Mouse (Mus musculus): ENCODE measurements around the gene Yeats4. TPM values are rescaled to one million over a fixed set of nuclear protein-coding genes. Genes with fewer than 3 reads are reported as not detected.

Yeats4 gene
- total and polyA plus RNA-seq, 3 experiments, result 50.3 to 133 (median 110) TPM

- H3K36me3 ChIP-seq (replicated peaks in 1 of 2; ENCODE audit: control insufficient read depth in 1 of 2, insufficient read depth in 1 of 2, low read length in 1 of 2), result peaks cover 15 to 22% of the 10 kb centered on the region in 2 experiments
- H3K27me3 ChIP-seq (replicated peaks), result no peaks in the 10 kb centered on the region
- H3K4me2 ChIP-seq (ENCODE audit: insufficient read depth, low read depth, poor library complexity, severe bottlenecking), result no peak overlapping the region
- no peak for DNase-seq (ENCODE audit: extremely low read depth)
- no peak overlapping the region for H3K9ac ChIP-seq (ENCODE audit: insufficient read depth, low read depth)
- peaks cover 4 to 19% of the 10 kb centered on the region in 2 experiments; a peak in 3 of 4 replicates for H3K4me1 ChIP-seq (ENCODE audit: control insufficient read depth in 1 of 2, insufficient read depth in 2 of 2)
- no peak for TF ChIP-seq ZC3H11A (IDR thresholded peaks at IDR 0.05; ENCODE audit: low read depth, low read length)
- no peak for TF ChIP-seq USF1 (IDR thresholded peaks at IDR 0.05; ENCODE audit: low read depth, low read length)
- dilution Hi-C loops (cut with MboI; ENCODE audit: extremely low pct_ligation_motif_present, extremely low pct_unique_long_range_greater_than_20kb, low sequenced_read_pairs), result no loop called here
- peaks cover 20% of the 10 kb centered on the region for H3K79me2 ChIP-seq (replicated peaks; ENCODE audit: control insufficient read depth, extremely low read depth, insufficient read depth, poor library complexity, severe bottlenecking)
- no peak overlapping the region for H3K27ac ChIP-seq (ENCODE audit: insufficient read depth, low read depth)
- in situ Hi-C loops (cut with MboI; ENCODE audit: low pct_ligation_motif_present, low pct_unique_long_range_greater_than_20kb, low sequenced_read_pairs), result no loop called here
- no peaks in the 10 kb centered on the region for H3K9me3 ChIP-seq (replicated peaks; ENCODE audit: low read length)
- H3K4me3 ChIP-seq (replicated peaks in 1 of 3; ENCODE audit: low read depth in 2 of 3, low read length in 2 of 3, poor library complexity in 1 of 3), result no peak overlapping the region
Observed at GRCm38 (mm10) chr10:117226002-117226401, 1.7 kb upstream of the Yeats4 start.

- H3K9ac ChIP-seq (ENCODE audit: insufficient read depth, low read depth), result peak overlapping the region; percentile 80
- H3K79me2 ChIP-seq (replicated peaks; ENCODE audit: control insufficient read depth, extremely low read depth, insufficient read depth, poor library complexity, severe bottlenecking), result peaks cover 20% of the 10 kb centered on the region
- no peaks in the 10 kb centered on the region for H3K9me3 ChIP-seq (replicated peaks; ENCODE audit: low read length)
- DNase-seq (ENCODE audit: extremely low read depth), result peak; percentile 46
- H3K4me1 ChIP-seq (ENCODE audit: control insufficient read depth in 1 of 2, insufficient read depth in 2 of 2), result peaks cover 4 to 19% of the 10 kb centered on the region in 2 experiments; a peak in 3 of 4 replicates
- no peak overlapping the region for H3K27ac ChIP-seq (ENCODE audit: insufficient read depth, low read depth)
- peak overlapping the region; percentile 75 to 97 (median 78) for H3K4me3 ChIP-seq (replicated peaks in 1 of 3; ENCODE audit: low read depth in 2 of 3, low read length in 2 of 3, poor library complexity in 1 of 3)
- TF ChIP-seq RAD21 (IDR thresholded peaks at IDR 0.05; ENCODE audit: low read depth, low read length), result peak; percentile 47
- peak in 1 of 2 experiments; percentile 63; a peak in 2 of 4 replicates for TF ChIP-seq CTCF (conservative IDR thresholded peaks at IDR 0.05 in 1 of 2, IDR thresholded peaks at IDR 0.05 in 1 of 2; ENCODE audit: low read depth in 2 of 2, low read length in 2 of 2)
- peak; percentile 53 for TF ChIP-seq SMC3 (IDR thresholded peaks at IDR 0.05; ENCODE audit: low read depth, low read length)
- TF ChIP-seq IRF4 (IDR thresholded peaks at IDR 0.05; ENCODE audit: low read depth, low read length), result no peak
- no peak for TF ChIP-seq ELF1 (IDR thresholded peaks at IDR 0.05; ENCODE audit: low read depth, low read length)
- peaks cover 23 to 31% of the 10 kb centered on the region in 2 experiments for H3K36me3 ChIP-seq (replicated peaks in 1 of 2; ENCODE audit: control insufficient read depth in 1 of 2, insufficient read depth in 1 of 2, low read length in 1 of 2)
- no peaks in the 10 kb centered on the region for H3K27me3 ChIP-seq (replicated peaks)
- peak overlapping the region; percentile 41; the same call in 1 of the 2 replicates for H3K4me2 ChIP-seq (ENCODE audit: insufficient read depth, low read depth, poor library complexity, severe bottlenecking)
- dilution Hi-C loops (cut with MboI; ENCODE audit: extremely low pct_ligation_motif_present, extremely low pct_unique_long_range_greater_than_20kb, low sequenced_read_pairs), result no loop called here
- in situ Hi-C loops (cut with MboI; ENCODE audit: low pct_ligation_motif_present, low pct_unique_long_range_greater_than_20kb, low sequenced_read_pairs), result no loop called here
Observed at GRCm38 (mm10) chr10:117225094-117225493, 787 bp upstream of the Yeats4 start.

DNA sequence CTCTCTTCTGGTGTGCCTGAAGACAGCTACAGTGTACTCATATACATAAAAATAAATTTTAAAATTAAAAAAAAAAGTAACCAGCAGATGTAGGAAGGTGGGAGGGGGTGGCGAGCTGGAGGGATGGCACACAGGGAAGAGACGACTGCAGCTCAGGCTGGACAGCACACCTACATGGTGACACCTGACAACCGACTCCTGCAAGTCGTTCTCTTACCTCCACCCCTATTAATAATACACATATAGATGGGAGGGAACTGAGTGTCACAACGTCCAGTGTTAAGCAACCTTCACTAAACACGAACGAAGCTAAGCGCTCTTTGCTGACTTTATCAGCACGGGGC lies 577 bp downstream of the Yeats4 start:
- TF ChIP-seq POLR2A (IDR thresholded peaks at IDR 0.05; ENCODE audit: low read depth, low read length) (no peak), MYC (IDR thresholded peaks at IDR 0.05; ENCODE audit: low read depth, low read length) (no peak), NRF1 (IDR thresholded peaks at IDR 0.05; ENCODE audit: low read depth, low read length) (no peak), CHD1 (IDR thresholded peaks at IDR 0.05; ENCODE audit: low read depth, low read length) (no peak), RCOR1 (conservative IDR thresholded peaks at IDR 0.05; ENCODE audit: low read depth, low read length) (no peak), MAFK (IDR thresholded peaks at IDR 0.05; ENCODE audit: insufficient replicate concordance, low read length) (no peak), ZMIZ1 (IDR thresholded peaks at IDR 0.05; ENCODE audit: low read depth, low read length) (no peak), IRF4 (IDR thresholded peaks at IDR 0.05; ENCODE audit: low read depth, low read length) (no peak), MEF2A (IDR thresholded peaks at IDR 0.05; ENCODE audit: borderline replicate concordance, low read depth, low read length) (no peak), SMC3 (IDR thresholded peaks at IDR 0.05; ENCODE audit: low read depth, low read length) (no peak), TBP (conservative IDR thresholded peaks at IDR 0.05; ENCODE audit: low read depth, low read length) (no peak), CHD2 (IDR thresholded peaks at IDR 0.05; ENCODE audit: low read length) (no peak), TCF12 (IDR thresholded peaks at IDR 0.05; ENCODE audit: low read depth, low read length) (no peak), CTCF (conservative IDR thresholded peaks at IDR 0.05 in 1 of 2, IDR thresholded peaks at IDR 0.05 in 1 of 2; ENCODE audit: low read depth in 2 of 2, low read length in 2 of 2) (no peak), MAX (IDR thresholded peaks at IDR 0.05; ENCODE audit: low read length) (no peak), MAZ (IDR thresholded peaks at IDR 0.05; ENCODE audit: low read depth, low read length) (no peak), HCFC1 (IDR thresholded peaks at IDR 0.05; ENCODE audit: low read depth, low read length) (no peak)
- peaks cover 26 to 40% of the 10 kb centered on the region in 2 experiments for H3K36me3 ChIP-seq (replicated peaks in 1 of 2; ENCODE audit: control insufficient read depth in 1 of 2, insufficient read depth in 1 of 2, low read length in 1 of 2)
- H3K27ac ChIP-seq (ENCODE audit: insufficient read depth, low read depth), result no peak overlapping the region
- peak overlapping the region; percentile 98 for H3K4me2 ChIP-seq (ENCODE audit: insufficient read depth, low read depth, poor library complexity, severe bottlenecking)
- H3K4me3 ChIP-seq (replicated peaks in 1 of 3; ENCODE audit: low read depth in 2 of 3, low read length in 2 of 3, poor library complexity in 1 of 3), result peak overlapping the region; percentile 75 to 97 (median 78)
- no peaks in the 10 kb centered on the region for H3K9me3 ChIP-seq (replicated peaks; ENCODE audit: low read length)
- H3K4me1 ChIP-seq (ENCODE audit: control insufficient read depth in 1 of 2, insufficient read depth in 2 of 2), result peaks cover 4 to 19% of the 10 kb centered on the region in 2 experiments; a peak in 3 of 4 replicates
- no peaks in the 10 kb centered on the region for H3K27me3 ChIP-seq (replicated peaks)
- peaks cover 20% of the 10 kb centered on the region for H3K79me2 ChIP-seq (replicated peaks; ENCODE audit: control insufficient read depth, extremely low read depth, insufficient read depth, poor library complexity, severe bottlenecking)
- dilution Hi-C loops (cut with MboI; ENCODE audit: extremely low pct_ligation_motif_present, extremely low pct_unique_long_range_greater_than_20kb, low sequenced_read_pairs), result no loop called here
- DNase-seq (ENCODE audit: extremely low read depth), result no peak
- in situ Hi-C loops (cut with MboI; ENCODE audit: low pct_ligation_motif_present, low pct_unique_long_range_greater_than_20kb, low sequenced_read_pairs), result loop anchor here (25.0 kb wide), 1 partner anchor 286 kb away; no protein-coding TSS in a partner anchor
- peak overlapping the region; percentile 80 for H3K9ac ChIP-seq (ENCODE audit: insufficient read depth, low read depth)
